Mouse (Mus musculus): ENCODE measurements around the gene Pth2. TPM values are rescaled to one million over a fixed set of nuclear protein-coding genes. Genes with fewer than 3 reads are reported as not detected.
A peak's percentile ranks its signal among the peaks of the same experiment; 100 is the strongest.

Pth2 gene
- total and polyA plus RNA-seq, 3 experiments: not detected

- no peak for TF ChIP-seq POLR2AphosphoS2 (IDR thresholded peaks at IDR 0.05; ENCODE audit: low read length)
- TF ChIP-seq CHD1 (IDR thresholded peaks at IDR 0.05; ENCODE audit: low read depth, low read length): no peak
Measured at GRCm38 (mm10) chr7:45190186-45190585, 9.4 kb downstream of the Pth2 start (continued).

GRCm38 (mm10) chr7:45191161-45191560 lies 10.4 kb downstream of the Pth2 start:
- H3K4me1 ChIP-seq (ENCODE audit: control insufficient read depth in 1 of 2, insufficient read depth in 2 of 2, low read length in 2 of 2): peaks cover 26 to 41% of the 10 kb centered on the region in 2 experiments
- no peaks in the 10 kb centered on the region for H3K27me3 ChIP-seq (ENCODE audit: control insufficient read depth in 1 of 2, insufficient read depth in 2 of 2, low read length in 2 of 2)
- H3K9ac ChIP-seq (ENCODE audit: control insufficient read depth, low read depth, low read length, poor library complexity, severe bottlenecking): no peak overlapping the region
- TF ChIP-seq TAL1 (IDR thresholded peaks at IDR 0.05; ENCODE audit: low read length): no peak
- TF ChIP-seq E2F4 (IDR thresholded peaks at IDR 0.05; ENCODE audit: borderline replicate concordance, low read depth, low read length): no peak
- no peak for TF ChIP-seq MAX (IDR thresholded peaks at IDR 0.05; ENCODE audit: low read length)
- no peak for TF ChIP-seq UBTF (IDR thresholded peaks at IDR 0.05; ENCODE audit: borderline replicate concordance, insufficient read depth, low read depth, low read length)
- TF ChIP-seq CHD1 (IDR thresholded peaks at IDR 0.05; ENCODE audit: low read depth, low read length): no peak
- no peak for TF ChIP-seq ELF1 (IDR thresholded peaks at IDR 0.05; ENCODE audit: low read depth, low read length)
- no peak for TF ChIP-seq USF2 (IDR thresholded peaks at IDR 0.05; ENCODE audit: borderline replicate concordance in 1 of 2, insufficient read depth in 1 of 2, low read depth in 1 of 2, low read length in 2 of 2)
- TF ChIP-seq NRF1 (IDR thresholded peaks at IDR 0.05; ENCODE audit: insufficient read depth, low read depth, low read length, poor library complexity, severe bottlenecking): no peak
- no peak for TF ChIP-seq KAT2A (conservative IDR thresholded peaks at IDR 0.05; ENCODE audit: low read depth, low read length)
- no peak for TF ChIP-seq NELFE (IDR thresholded peaks at IDR 0.05; ENCODE audit: low read depth, low read length)
- no peak for TF ChIP-seq POLR2A (IDR thresholded peaks at IDR 0.05; ENCODE audit: control insufficient read depth in 1 of 2, insufficient read depth in 1 of 2, low read depth in 1 of 2, low read length in 2 of 2, poor library complexity in 1 of 2)
- TF ChIP-seq CTCF (IDR thresholded peaks at IDR 0.05 in 2 of 3, conservative IDR thresholded peaks at IDR 0.05 in 1 of 3; ENCODE audit: control insufficient read depth in 1 of 3, insufficient read depth in 1 of 3, low read depth in 2 of 3, low read length in 3 of 3, poor library complexity in 1 of 3, severe bottlenecking in 1 of 3): no peak
- H3K36me3 ChIP-seq (ENCODE audit: control insufficient read depth in 1 of 2, insufficient read depth in 2 of 2, low read length in 2 of 2): peaks cover 0 to 14% of the 10 kb centered on the region in 2 experiments; a peak in 2 of 4 replicates
- H3K27ac ChIP-seq (ENCODE audit: control insufficient read depth, low read depth, low read length): no peak overlapping the region
- DNase-seq (ENCODE audit: low read depth, low spot score): no peak
- no peaks in the 10 kb centered on the region for H3K9me3 ChIP-seq (replicated peaks; ENCODE audit: insufficient read depth, low read length)
- no peaks in the 10 kb centered on the region for H3K79me2 ChIP-seq (ENCODE audit: control insufficient read depth, insufficient read depth, low read length, poor library complexity)
- H3K4me3 ChIP-seq (ENCODE audit: control insufficient read depth in 1 of 2, insufficient read depth in 1 of 2, low read depth in 2 of 2, low read length in 2 of 2): no peak overlapping the region

DNA sequence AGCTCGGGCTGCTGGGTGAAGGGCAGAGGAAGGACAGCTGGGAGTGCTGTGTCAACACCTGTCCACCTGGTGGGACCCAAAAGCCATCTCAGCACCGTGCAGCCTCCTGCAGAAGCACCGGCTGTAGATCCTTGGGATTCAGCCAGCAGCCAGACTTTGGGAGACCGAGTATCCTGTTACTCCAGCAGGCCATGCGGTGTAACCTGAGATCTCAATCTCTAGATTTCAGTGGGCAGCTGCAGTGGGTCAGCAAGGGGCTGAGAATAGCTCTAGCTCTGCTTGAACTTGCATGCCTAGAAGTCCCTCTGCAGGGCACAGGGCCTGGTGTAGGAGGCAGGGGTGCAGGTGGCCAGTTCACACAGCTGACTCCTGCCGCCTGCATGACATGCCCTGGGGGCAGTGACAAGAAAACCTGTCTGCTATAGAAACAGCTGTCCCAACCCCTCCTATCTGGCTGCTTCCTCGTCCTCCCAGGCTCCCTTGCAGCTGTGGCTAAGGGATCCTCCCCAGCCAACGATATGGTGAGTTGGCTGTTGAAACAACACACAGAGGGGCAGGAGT lies 11.1 kb downstream of the Pth2 start:
- no peak overlapping the region for H3K4me3 ChIP-seq (ENCODE audit: control insufficient read depth in 1 of 2, insufficient read depth in 1 of 2, low read depth in 2 of 2, low read length in 2 of 2)
- 0 out of 2 replicates have a peak, but pooled peaks have one; percentile 17 for TF ChIP-seq MXI1 (IDR thresholded peaks at IDR 0.05; ENCODE audit: low read depth, low read length)
- TF ChIP-seq ETS1 (IDR thresholded peaks at IDR 0.05; ENCODE audit: low read depth, low read length): peak; percentile 65
- TF ChIP-seq NELFE (IDR thresholded peaks at IDR 0.05; ENCODE audit: low read depth, low read length): no peak
- peak; percentile 43; the same call in 1 of the 2 replicates for TF ChIP-seq TCF12 (IDR thresholded peaks at IDR 0.05; ENCODE audit: low read depth, low read length)
- TF ChIP-seq SMC3 (IDR thresholded peaks at IDR 0.05; ENCODE audit: low read depth, low read length): no peak
- TF ChIP-seq EP300 (IDR thresholded peaks at IDR 0.05; ENCODE audit: low read depth in 1 of 2, low read length in 2 of 2): peak in 1 of 2 experiments; percentile 21; a peak in 1 of 4 replicates
- H3K9me3 ChIP-seq (replicated peaks; ENCODE audit: insufficient read depth, low read length): no peaks in the 10 kb centered on the region
- no peak overlapping the region for H3K9ac ChIP-seq (ENCODE audit: control insufficient read depth, low read depth, low read length, poor library complexity, severe bottlenecking)
- DNase-seq (ENCODE audit: low read depth, low spot score): peak; percentile 64
- no peaks in the 10 kb centered on the region for H3K27me3 ChIP-seq (ENCODE audit: control insufficient read depth in 1 of 2, insufficient read depth in 2 of 2, low read length in 2 of 2)
- H3K4me1 ChIP-seq (ENCODE audit: control insufficient read depth in 1 of 2, insufficient read depth in 2 of 2, low read length in 2 of 2): peaks cover 26 to 41% of the 10 kb centered on the region in 2 experiments
- H3K36me3 ChIP-seq (ENCODE audit: control insufficient read depth in 1 of 2, insufficient read depth in 2 of 2, low read length in 2 of 2): peaks cover 0 to 14% of the 10 kb centered on the region in 2 experiments; a peak in 2 of 4 replicates
- no peak overlapping the region for H3K27ac ChIP-seq (ENCODE audit: control insufficient read depth, low read depth, low read length)
- no peaks in the 10 kb centered on the region for H3K79me2 ChIP-seq (ENCODE audit: control insufficient read depth, insufficient read depth, low read length, poor library complexity)

Measured in MEL (cell line).